Mouse (Mus musculus) cerebellum, adult 2 months (tissue): ENCODE data around the gene Clec10a.

Source experiments
- CTCF ChIP-seq: fragments of 200-500 bp; IDR thresholded peaks from 2 replicates; pipeline ENCODE4 v1.5.1; 2011; ENCODE audit warnings: low read depth, mild to moderate bottlenecking, control low read depth, low read length, moderate library complexity, borderline replicate concordance; ENCODE audit not compliant: insufficient read depth
- POLR2A ChIP-seq: fragments of 200-500 bp; IDR thresholded peaks from 2 replicates; pipeline ENCODE4 v1.6.1; 2011; ENCODE audit warnings: low read length, control low read depth, borderline replicate concordance; ENCODE audit not compliant: insufficient read depth

GRCm38 (mm10) chr11:70180496-70180895, 24.5 kb downstream of the Clec10a start:
- no peak for TF ChIP-seq CTCF
- TF ChIP-seq POLR2A = no peak
